Mouse (Mus musculus) erythroblast, embryonic 14.5 days (primary cell): ENCODE results near the gene Zmynd19. TPM values are rescaled to one million over a fixed set of nuclear protein-coding genes. Genes with fewer than 3 reads are reported as not detected.

Experiments used
- H3K27me3 ChIP-seq: 2 replicates; pipeline ENCODE4 v1.6.1; 2012; ENCODE audit warnings: inconsistent platforms; ENCODE audit not compliant: control insufficient read depth
- H3K36me3 ChIP-seq: 2 replicates; pipeline ENCODE4 v1.6.1; 2012; ENCODE audit warnings: mild to moderate bottlenecking, inconsistent platforms; ENCODE audit not compliant: control insufficient read depth
- H3K4me1 ChIP-seq: 2 replicates; pipeline ENCODE4 v1.6.1; 2012; ENCODE audit warnings: inconsistent platforms; ENCODE audit not compliant: control insufficient read depth
- H3K4me3 ChIP-seq: replicated peaks from 2 replicates; pipeline ENCODE3; 2012; ENCODE audit warnings: moderate library complexity, mild to moderate bottlenecking, inconsistent platforms
- H3K9me3 ChIP-seq: 2 replicates; pipeline ENCODE4 v1.6.1; 2012; ENCODE audit warnings: low read length, inconsistent platforms, mixed read lengths; ENCODE audit not compliant: control insufficient read depth
- GATA1 ChIP-seq: IDR thresholded peaks from 2 replicates; pipeline ENCODE4 v1.6.1; 2012; ENCODE audit warnings: low read length, inconsistent platforms, mixed read lengths
- TAL1 ChIP-seq: IDR thresholded peaks from 3 replicates; pipeline ENCODE4 v1.6.1; 2012; ENCODE audit warnings: low read length, inconsistent platforms, mixed read lengths
- polyA plus RNA-seq: library from polyadenylated mRNA; stranded (reverse); fragments of >175 nt; gene quantifications from 2 replicates; pipeline ENCODE4 v1.2.3, GENCODE M21; 2012

Gene Zmynd19
- polyA plus RNA-seq, 1 experiment, result 0.67 TPM

GRCm38 (mm10) chr2:24918930-24919838 is 30.4 kb upstream of the Zmynd19 start, which contains the start of gene Ehmt1:
Ehmt1 (minus strand) TSS chr2:24919614.
- Histone ChIP-seq H3K36me3 (peaks cover 9% of the 10 kb centered on the region), H3K4me1 (peaks cover 24% of the 10 kb centered on the region), H3K9me3 (no peaks in the 10 kb centered on the region), H3K4me3 (peak within 1 kb of the TSS; percentile 89), H3K27me3 (no peaks in the 10 kb centered on the region)
- TF ChIP-seq TAL1 (no peak), GATA1 (no peak)

DNA sequence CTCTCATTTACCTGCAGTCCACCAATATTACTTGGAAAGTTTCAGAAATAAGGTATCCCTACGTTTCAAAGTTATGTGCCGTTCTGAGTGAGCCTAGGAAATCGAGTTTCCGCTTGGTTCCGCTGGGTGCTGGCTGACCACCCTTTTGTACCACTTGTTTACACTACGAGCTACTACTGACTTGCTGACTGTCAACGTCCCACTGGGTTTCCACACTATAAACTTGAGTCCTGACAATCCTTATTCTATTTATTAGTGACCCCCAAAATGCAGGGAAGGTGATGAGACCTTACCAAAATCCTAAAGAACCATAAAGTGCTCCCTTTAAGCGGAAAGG is 29.8 kb upstream of the Zmynd19 start:
- TF ChIP-seq TAL1 (no peak), GATA1 (no peak)
- Histone ChIP-seq H3K27me3 (no peaks in the 10 kb centered on the region), H3K9me3 (no peaks in the 10 kb centered on the region), H3K36me3 (peaks cover 5% of the 10 kb centered on the region), H3K4me3 (peak overlapping the region; percentile 89), H3K4me1 (peaks cover 24% of the 10 kb centered on the region)

- no peak for TF ChIP-seq TAL1
- no peak for TF ChIP-seq GATA1
- H3K9me3 ChIP-seq, result no peaks in the 10 kb centered on the region
- peaks cover 12% of the 10 kb centered on the region for H3K4me1 ChIP-seq
- H3K27me3 ChIP-seq, result no peaks in the 10 kb centered on the region
- H3K4me3 ChIP-seq, result no peak overlapping the region
- peaks cover 13% of the 10 kb centered on the region for H3K36me3 ChIP-seq
These were observed 26.0 kb upstream of the Zmynd19 start for GRCm38 (mm10) chr2:24923561-24923960.

- no peak for TF ChIP-seq TAL1
- no peak for TF ChIP-seq GATA1
- H3K4me3 ChIP-seq, result no peak overlapping the region
These were observed 24.3 kb upstream of the Zmynd19 start for GRCm38 (mm10) chr2:24925284-24925683.

DNA sequence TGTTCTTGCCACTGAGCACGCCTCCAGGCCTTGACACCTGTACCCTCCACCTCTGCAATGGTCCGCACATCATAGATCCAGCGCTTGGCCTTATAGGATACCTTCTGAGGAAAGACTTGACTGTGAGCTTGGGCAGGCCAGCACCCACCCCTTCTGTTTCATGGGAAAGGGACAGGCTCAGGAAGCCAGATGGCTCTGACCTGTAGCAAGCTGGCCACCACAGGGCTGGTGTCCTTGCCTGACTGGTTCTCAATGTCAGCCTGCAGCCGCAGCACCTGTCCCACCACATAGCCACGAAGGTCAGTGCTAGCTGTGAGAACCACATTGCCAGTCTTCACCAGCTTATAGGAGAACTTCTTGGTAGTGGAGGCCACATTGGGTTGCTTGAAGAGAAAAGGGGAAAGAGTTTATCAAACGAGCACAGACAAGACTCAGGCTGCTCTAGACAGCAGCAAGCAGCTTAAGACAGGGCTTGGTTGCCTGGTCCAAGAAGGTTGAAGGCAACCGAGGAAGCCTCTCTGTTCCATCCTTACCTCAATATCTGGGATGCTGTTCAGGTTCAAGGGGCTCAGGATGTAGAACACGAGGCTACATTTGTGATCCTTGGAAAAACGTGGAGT is 23.1 kb upstream of the Zmynd19 start:
- no peaks in the 10 kb centered on the region for H3K27me3 ChIP-seq
- peaks cover 3% of the 10 kb centered on the region; the same call in 1 of the 2 replicates for H3K4me1 ChIP-seq
- H3K9me3 ChIP-seq, result no peaks in the 10 kb centered on the region
- TF ChIP-seq GATA1 (no peak), TAL1 (no peak)
- peaks cover 13% of the 10 kb centered on the region for H3K36me3 ChIP-seq
- no peak overlapping the region for H3K4me3 ChIP-seq

More at GRCm38 (mm10) chr2:24925284-24925683, 24.3 kb upstream of the Zmynd19 start:
- Histone ChIP-seq H3K9me3 (no peaks in the 10 kb centered on the region), H3K27me3 (no peaks in the 10 kb centered on the region), H3K4me1 (peaks cover 4% of the 10 kb centered on the region), H3K36me3 (peaks cover 13% of the 10 kb centered on the region)

- no peaks in the 10 kb centered on the region for H3K9me3 ChIP-seq
- H3K4me1 ChIP-seq, result peaks cover 3% of the 10 kb centered on the region; the same call in 1 of the 2 replicates
- H3K27me3 ChIP-seq, result no peaks in the 10 kb centered on the region
- no peak overlapping the region for H3K4me3 ChIP-seq
- H3K36me3 ChIP-seq, result peaks cover 13% of the 10 kb centered on the region
- no peak for TF ChIP-seq GATA1
- no peak for TF ChIP-seq TAL1
These were observed 22.6 kb upstream of the Zmynd19 start for GRCm38 (mm10) chr2:24926965-24927358.

GRCm38 (mm10) chr2:24927810-24928479 is 21.6 kb upstream of the Zmynd19 start:
- no peaks in the 10 kb centered on the region for H3K27me3 ChIP-seq
- H3K9me3 ChIP-seq, result no peaks in the 10 kb centered on the region
- H3K4me3 ChIP-seq, result no peak overlapping the region
- H3K4me1 ChIP-seq, result peaks cover 3% of the 10 kb centered on the region; the same call in 1 of the 2 replicates
- TF ChIP-seq GATA1, result no peak
- no peak for TF ChIP-seq TAL1
- H3K36me3 ChIP-seq, result peaks cover 13% of the 10 kb centered on the region

- no peak for TF ChIP-seq GATA1
- no peak for TF ChIP-seq TAL1
- Histone ChIP-seq H3K36me3 (peaks cover 13% of the 10 kb centered on the region), H3K4me3 (no peak overlapping the region), H3K9me3 (no peaks in the 10 kb centered on the region), H3K4me1 (peaks cover 7% of the 10 kb centered on the region), H3K27me3 (no peaks in the 10 kb centered on the region)
These were observed 20.5 kb upstream of the Zmynd19 start for GRCm38 (mm10) chr2:24929119-24929518.

- no peak for TF ChIP-seq TAL1
- no peak for TF ChIP-seq GATA1
- H3K4me3 ChIP-seq, result no peak overlapping the region
- H3K27me3 ChIP-seq, result no peaks in the 10 kb centered on the region
- H3K9me3 ChIP-seq, result no peaks in the 10 kb centered on the region
- H3K4me1 ChIP-seq, result peaks cover 12% of the 10 kb centered on the region
- H3K36me3 ChIP-seq, result peaks cover 13% of the 10 kb centered on the region
These were observed 20.0 kb upstream of the Zmynd19 start for GRCm38 (mm10) chr2:24929593-24929992.
